Mouse (Mus musculus) embryonic facial prominence, embryonic 12.5 days (tissue): Measurements from ENCODE around the gene Hbq1a. TPM values are rescaled to one million over a fixed set of nuclear protein-coding genes. Genes with fewer than 3 reads are reported as not detected.

ENCODE experiments used
- ATAC-seq: fragments of 200-750 bp; cut with Nextera tagmentation; 2 replicates; pipeline ENCODE4 v1.8.0; 2017; ENCODE audit not compliant: insufficient number of reproducible peaks, insufficient read depth, low FRiP score, low TSS enrichment
- H3K27ac ChIP-seq: fragments of 300-500 bp; sonication (generic); 2 replicates; pipeline ENCODE4 v1.5.1; 2016; ENCODE audit warnings: mild to moderate bottlenecking
- H3K27me3 ChIP-seq: fragments of 300-500 bp; sonication (generic); 2 replicates; pipeline ENCODE4 v1.6.1; 2016; ENCODE audit warnings: mild to moderate bottlenecking, moderate library complexity
- H3K36me3 ChIP-seq: fragments of 300-500 bp; sonication (generic); 2 replicates; pipeline ENCODE4 v1.6.1; 2016; ENCODE audit warnings: mild to moderate bottlenecking
- H3K4me1 ChIP-seq: fragments of 300-500 bp; sonication (generic); 2 replicates; pipeline ENCODE4 v1.6.1; 2016
- H3K4me2 ChIP-seq: fragments of 300-500 bp; sonication (generic); replicated peaks from 2 replicates; pipeline ENCODE4 v1.6.1; 2016; ENCODE audit warnings: mild to moderate bottlenecking, moderate library complexity
- H3K4me3 ChIP-seq: fragments of 300-500 bp; sonication (generic); 2 replicates; pipeline ENCODE4 v1.5.1; 2016; ENCODE audit warnings: mild to moderate bottlenecking
- H3K9ac ChIP-seq: fragments of 300-500 bp; sonication (generic); 2 replicates; pipeline ENCODE4 v1.6.1; 2016; ENCODE audit warnings: mild to moderate bottlenecking, moderate library complexity
- H3K9me3 ChIP-seq: fragments of 300-500 bp; sonication (generic); 2 replicates; pipeline ENCODE4 v1.6.1; 2016; ENCODE audit warnings: mild to moderate bottlenecking, moderate library complexity
- WGBS: fragments of 180-500 bp; shearing (Covaris S2); methylation state at CpG from one replicate; pipeline ENCODE4 v1.1.7; 2016; 5-methylcytosine and 5-hydroxymethylcytosine counted together
- polyA plus RNA-seq: library from polyadenylated mRNA; unstranded; fragments of >200 nt; fragmentation: Nextera tagmentation; extraction: Ambion mirVana; gene quantifications from 2 replicates; pipeline ENCODE4 v1.2.1, GENCODE M21; 2016

The Hbq1a gene
- polyA plus RNA-seq, 1 experiment from 2014 or later = not detected

- Histone ChIP-seq H3K27ac (no peak overlapping the region), H3K9me3 (no peaks in the 10 kb centered on the region), H3K4me3 (no peak overlapping the region), H3K27me3 (peaks cover 11% of the 10 kb centered on the region; the same call in 1 of the 2 replicates), H3K36me3 (no peaks in the 10 kb centered on the region), H3K9ac (no peak overlapping the region), H3K4me1 (no peaks in the 10 kb centered on the region), H3K4me2 (no peak overlapping the region)
- 69% methylated on average over 1 of the region's 1 CpGs for WGBS
- no peak for ATAC-seq
These were observed 3.6 kb downstream of the Hbq1a start for GRCm38 (mm10) chr11:32303455-32303854.

GRCm38 (mm10) chr11:32307006-32307405 lies 7.1 kb downstream of the Hbq1a start:
- no peak for ATAC-seq
- Histone ChIP-seq H3K27me3 (no peaks in the 10 kb centered on the region), H3K4me3 (no peak overlapping the region), H3K36me3 (no peaks in the 10 kb centered on the region), H3K4me2 (no peak overlapping the region), H3K9ac (no peak overlapping the region), H3K9me3 (no peaks in the 10 kb centered on the region), H3K4me1 (no peaks in the 10 kb centered on the region), H3K27ac (no peak overlapping the region)
- WGBS = 77% methylated on average over 1 of the region's 1 CpGs

- no peak overlapping the region for H3K9ac ChIP-seq
- H3K4me3 ChIP-seq = no peak overlapping the region
- H3K4me1 ChIP-seq = no peaks in the 10 kb centered on the region
- H3K9me3 ChIP-seq = no peaks in the 10 kb centered on the region
- H3K27ac ChIP-seq = no peak overlapping the region
- no peak for ATAC-seq
- H3K27me3 ChIP-seq = no peaks in the 10 kb centered on the region
- H3K36me3 ChIP-seq = no peaks in the 10 kb centered on the region
- no peak overlapping the region for H3K4me2 ChIP-seq
- 55% methylated on average over 4 of the region's 4 CpGs for WGBS
These were observed 9.6 kb downstream of the Hbq1a start for GRCm38 (mm10) chr11:32309446-32309845.

GRCm38 (mm10) chr11:32309928-32310327 lies 10.1 kb downstream of the Hbq1a start:
- Histone ChIP-seq H3K9ac (no peak overlapping the region), H3K9me3 (no peaks in the 10 kb centered on the region), H3K4me3 (no peak overlapping the region), H3K27me3 (no peaks in the 10 kb centered on the region), H3K4me1 (no peaks in the 10 kb centered on the region), H3K36me3 (no peaks in the 10 kb centered on the region), H3K4me2 (no peak overlapping the region), H3K27ac (no peak overlapping the region)
- ATAC-seq = no peak
- WGBS = 64% methylated on average over 3 of the region's 3 CpGs

- Histone ChIP-seq H3K36me3 (no peaks in the 10 kb centered on the region), H3K27ac (no peak overlapping the region), H3K9ac (no peak overlapping the region), H3K4me3 (no peak overlapping the region), H3K27me3 (no peaks in the 10 kb centered on the region), H3K9me3 (no peaks in the 10 kb centered on the region), H3K4me2 (no peak overlapping the region), H3K4me1 (no peaks in the 10 kb centered on the region)
- no peak for ATAC-seq
- 81% methylated on average over 3 of the region's 3 CpGs for WGBS
These were observed 16.1 kb downstream of the Hbq1a start for GRCm38 (mm10) chr11:32316009-32316408.

GRCm38 (mm10) chr11:32320507-32321195 lies 20.8 kb downstream of the Hbq1a start:
- H3K4me1 ChIP-seq = no peaks in the 10 kb centered on the region
- H3K27me3 ChIP-seq = no peaks in the 10 kb centered on the region
- H3K36me3 ChIP-seq = no peaks in the 10 kb centered on the region
- no peak overlapping the region for H3K4me3 ChIP-seq
- 65% methylated on average over 11 of the region's 11 CpGs for WGBS
- no peak overlapping the region for H3K9ac ChIP-seq
- 0 out of 2 replicates have a peak, but pooled peaks have one; percentile 37 for ATAC-seq
- H3K9me3 ChIP-seq = no peaks in the 10 kb centered on the region
- H3K4me2 ChIP-seq = no peak overlapping the region
- no peak overlapping the region for H3K27ac ChIP-seq

GRCm38 (mm10) chr11:32321196-32321565 lies 21.3 kb downstream of the Hbq1a start:
- Histone ChIP-seq H3K9ac (no peak overlapping the region), H3K4me1 (no peaks in the 10 kb centered on the region), H3K9me3 (no peaks in the 10 kb centered on the region), H3K4me3 (no peak overlapping the region), H3K4me2 (no peak overlapping the region), H3K27ac (no peak overlapping the region), H3K27me3 (no peaks in the 10 kb centered on the region), H3K36me3 (no peaks in the 10 kb centered on the region)
- WGBS = 41% methylated on average over 8 of the region's 8 CpGs
- no peak for ATAC-seq

GRCm38 (mm10) chr11:32324609-32325008 lies 24.7 kb downstream of the Hbq1a start:
- no peak overlapping the region for H3K4me3 ChIP-seq
- no peak overlapping the region for H3K27ac ChIP-seq
- ATAC-seq = peak; percentile 62
- WGBS = 10% methylated on average over 15 of the region's 15 CpGs
- H3K36me3 ChIP-seq = no peaks in the 10 kb centered on the region
- no peaks in the 10 kb centered on the region for H3K4me1 ChIP-seq
- H3K9ac ChIP-seq = no peak overlapping the region
- H3K4me2 ChIP-seq = peak overlapping the region; percentile 39
- H3K27me3 ChIP-seq = no peaks in the 10 kb centered on the region
- H3K9me3 ChIP-seq = no peaks in the 10 kb centered on the region

GRCm38 (mm10) chr11:32331075-32331474 lies 31.2 kb downstream of the Hbq1a start:
- Histone ChIP-seq H3K4me1 (peaks cover 9% of the 10 kb centered on the region; the same call in 1 of the 2 replicates), H3K4me2 (no peak overlapping the region), H3K4me3 (no peak overlapping the region), H3K27me3 (no peaks in the 10 kb centered on the region), H3K9me3 (no peaks in the 10 kb centered on the region), H3K9ac (no peak overlapping the region), H3K27ac (no peak overlapping the region), H3K36me3 (no peaks in the 10 kb centered on the region)
- 46% methylated on average over 6 of the region's 6 CpGs for WGBS
- ATAC-seq = no peak

- no peak overlapping the region for H3K4me3 ChIP-seq
- no peak overlapping the region for H3K9ac ChIP-seq
- no peak overlapping the region for H3K4me2 ChIP-seq
- H3K9me3 ChIP-seq = peaks cover 4% of the 10 kb centered on the region; the same call in 1 of the 2 replicates
- WGBS = 58% methylated on average over 5 of the region's 5 CpGs
- no peaks in the 10 kb centered on the region for H3K27me3 ChIP-seq
- H3K27ac ChIP-seq = no peak overlapping the region
- peaks cover 9% of the 10 kb centered on the region; the same call in 1 of the 2 replicates for H3K4me1 ChIP-seq
- H3K36me3 ChIP-seq = no peaks in the 10 kb centered on the region
- no peak for ATAC-seq
These were observed 32.0 kb downstream of the Hbq1a start for GRCm38 (mm10) chr11:32331861-32332260.

- WGBS = 90% methylated on average over 2 of the region's 2 CpGs
- peaks cover 9% of the 10 kb centered on the region; the same call in 1 of the 2 replicates for H3K4me1 ChIP-seq
- ATAC-seq = no peak
These were observed 33.4 kb downstream of the Hbq1a start for GRCm38 (mm10) chr11:32333235-32333634.

GRCm38 (mm10) chr11:32336435-32336907 lies 36.6 kb downstream of the Hbq1a start:
- ATAC-seq = no peak
- Histone ChIP-seq H3K4me3 (no peak overlapping the region), H3K9me3 (peaks cover 4% of the 10 kb centered on the region; the same call in 1 of the 2 replicates), H3K36me3 (no peaks in the 10 kb centered on the region), H3K9ac (no peak overlapping the region), H3K4me1 (0 out of 2 replicates have a peak, but pooled peaks cover 5% of the 10 kb centered on the region), H3K27ac (no peak overlapping the region), H3K4me2 (no peak overlapping the region), H3K27me3 (no peaks in the 10 kb centered on the region)
- 84% methylated on average over 6 of the region's 6 CpGs for WGBS

More at GRCm38 (mm10) chr11:32333235-32333634, 33.4 kb downstream of the Hbq1a start:
- Histone ChIP-seq H3K27ac (no peak overlapping the region), H3K27me3 (no peaks in the 10 kb centered on the region), H3K36me3 (no peaks in the 10 kb centered on the region), H3K9me3 (peaks cover 4% of the 10 kb centered on the region; the same call in 1 of the 2 replicates), H3K4me2 (no peak overlapping the region), H3K9ac (no peak overlapping the region), H3K4me3 (no peak overlapping the region)
